Mouse (Mus musculus) right cerebral cortex, postnatal 14 days (tissue): ENCODE data around the gene Adgrf2.
A peak's percentile ranks its signal among the peaks of the same experiment; 100 is the strongest.

Experiments used
- DNase-seq: peaks from one replicate; pipeline ENCODE4 v3.0.0; 2022

Adgrf2 gene

DNA sequence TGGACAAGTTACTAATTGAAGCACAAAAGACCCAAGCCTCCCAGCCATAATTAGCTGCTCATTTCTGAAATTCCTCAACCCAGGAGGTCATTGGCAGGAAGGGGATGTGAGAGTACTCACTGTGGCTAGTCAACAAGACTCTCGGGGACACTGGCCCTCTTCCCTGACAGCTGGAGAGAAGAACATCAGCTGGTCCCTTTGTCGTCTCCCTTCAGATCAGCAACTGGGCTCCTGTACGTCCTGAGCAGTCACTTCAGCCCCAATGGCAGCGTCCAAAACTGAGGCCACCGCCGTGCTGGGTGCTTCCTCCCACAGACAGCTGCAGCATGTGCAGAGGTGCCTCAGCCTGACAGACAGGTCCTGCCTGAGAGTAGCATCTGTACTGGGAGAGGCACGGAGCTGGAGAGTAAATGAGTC, at the start of gene Adgrf2:
Adgrf2 (minus strand) TSS at position 379 of the 417 bp plus-strand sequence.
- DNase-seq = no peak

GRCm38 (mm10) chr17:42790787-42791186, 48.8 kb upstream of the Adgrf2 start:
- DNase-seq = no peak

DNA sequence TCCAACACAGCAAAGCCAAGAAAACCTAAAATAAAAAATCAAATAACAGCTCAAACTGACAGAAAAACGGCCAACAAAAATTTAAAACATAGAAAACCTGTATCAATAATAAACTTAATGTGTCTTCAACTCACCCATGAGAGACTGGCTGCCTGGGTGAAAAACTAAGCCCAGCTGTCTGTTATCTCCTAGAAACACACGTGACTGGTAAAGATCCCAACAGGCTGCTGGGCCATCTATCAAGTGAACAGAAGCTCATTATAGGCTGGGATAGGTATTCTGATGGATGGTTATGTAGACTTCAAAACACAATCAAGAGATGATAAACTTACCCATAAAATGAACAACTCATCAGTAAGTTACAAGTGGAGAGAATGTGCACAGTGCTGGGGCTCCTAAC, 47.7 kb upstream of the Adgrf2 start:
- no peak for DNase-seq

GRCm38 (mm10) chr17:42788686-42789453, 46.9 kb upstream of the Adgrf2 start:
- no peak for DNase-seq

- DNase-seq = peak; percentile 62
These were observed 40.3 kb upstream of the Adgrf2 start for GRCm38 (mm10) chr17:42782156-42782757.

DNA sequence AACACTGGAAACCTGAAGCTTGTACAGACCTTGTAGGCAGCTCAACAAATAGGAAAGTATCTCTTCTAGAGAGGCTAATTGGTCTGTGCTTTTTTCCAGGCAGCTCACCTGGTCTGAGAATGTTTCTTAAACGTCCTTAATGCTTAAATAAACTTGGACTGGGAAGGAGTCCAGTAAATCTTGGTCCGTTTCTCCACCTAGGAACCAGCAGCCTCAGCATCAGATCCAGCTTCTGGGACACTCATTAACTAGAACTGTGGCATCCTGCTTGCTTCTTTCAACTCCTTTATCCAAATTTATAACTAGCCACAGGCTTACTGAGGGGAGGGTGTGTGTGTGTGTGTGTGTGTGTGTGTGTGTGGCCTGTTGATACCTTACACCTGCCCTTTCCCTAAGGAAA, 11.8 kb upstream of the Adgrf2 start:
- DNase-seq = no peak

GRCm38 (mm10) chr17:42752173-42752572, 10.2 kb upstream of the Adgrf2 start:
- DNase-seq = no peak

DNA sequence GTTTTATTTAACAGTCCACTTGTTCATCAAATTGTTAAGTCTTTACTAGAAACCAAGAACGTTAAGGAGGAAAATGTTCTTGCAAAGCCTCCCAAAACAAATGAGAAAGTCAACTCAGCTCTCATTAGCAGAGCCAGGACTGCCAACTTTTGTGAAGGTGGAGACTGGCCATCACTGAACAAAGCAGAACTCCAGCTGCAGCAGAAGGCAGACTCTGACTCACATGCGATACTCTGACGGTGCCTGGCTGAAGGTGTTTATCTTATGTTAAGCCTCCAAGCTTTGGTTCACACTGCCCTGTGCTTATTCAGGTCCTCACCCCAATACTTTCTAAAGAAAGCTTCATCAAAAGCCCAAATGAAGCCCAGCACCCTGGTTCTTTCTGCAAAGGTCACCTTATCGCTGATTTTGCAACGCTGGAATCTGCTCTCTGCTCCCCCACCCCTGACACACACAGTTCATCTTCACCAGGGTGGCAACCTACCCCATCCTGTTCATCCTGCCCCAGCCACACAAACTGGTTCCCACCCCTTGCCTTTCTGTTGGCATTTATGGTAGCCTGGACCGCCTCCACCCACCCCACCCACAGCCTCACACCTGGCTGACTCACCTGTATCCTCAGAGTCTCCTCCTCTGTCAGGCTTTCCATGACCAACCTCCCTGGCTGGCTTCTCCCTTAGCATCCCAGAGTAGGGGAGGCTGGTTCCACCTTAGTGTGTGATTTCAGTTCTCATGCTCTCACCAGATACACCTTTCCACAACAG, 3.9 kb upstream of the Adgrf2 start:
- DNase-seq = no peak

GRCm38 (mm10) chr17:42742823-42743222, 844 bp upstream of the Adgrf2 start:
- DNase-seq = no peak

DNA sequence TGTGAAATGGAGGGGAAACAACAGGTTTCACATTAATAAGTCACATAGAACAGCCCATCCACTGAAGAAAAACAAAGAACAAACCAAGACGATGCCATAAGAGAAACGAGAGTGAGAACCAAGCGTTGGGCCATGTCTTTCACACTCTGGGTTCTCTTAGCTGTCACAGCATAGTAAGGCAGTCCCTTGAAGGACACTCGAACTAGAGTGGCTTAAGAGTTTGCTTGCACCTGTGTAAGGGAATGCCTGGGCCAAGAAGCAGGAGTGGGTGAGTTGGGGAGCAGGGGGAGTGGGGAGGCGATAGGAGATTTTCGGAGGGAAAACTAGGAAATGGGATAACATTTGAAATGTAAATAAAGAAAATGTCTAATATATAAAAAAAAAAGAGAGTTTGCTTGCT, 3.2 kb downstream of the Adgrf2 start:
- DNase-seq = no peak

- no peak for DNase-seq
These were observed 24.8 kb downstream of the Adgrf2 start for GRCm38 (mm10) chr17:42717161-42717560.

GRCm38 (mm10) chr17:42714991-42715390, 27.0 kb downstream of the Adgrf2 start:
- no peak for DNase-seq

- DNase-seq = peak; percentile 21
These were observed 31.3 kb downstream of the Adgrf2 start for GRCm38 (mm10) chr17:42710717-42711116.

DNA sequence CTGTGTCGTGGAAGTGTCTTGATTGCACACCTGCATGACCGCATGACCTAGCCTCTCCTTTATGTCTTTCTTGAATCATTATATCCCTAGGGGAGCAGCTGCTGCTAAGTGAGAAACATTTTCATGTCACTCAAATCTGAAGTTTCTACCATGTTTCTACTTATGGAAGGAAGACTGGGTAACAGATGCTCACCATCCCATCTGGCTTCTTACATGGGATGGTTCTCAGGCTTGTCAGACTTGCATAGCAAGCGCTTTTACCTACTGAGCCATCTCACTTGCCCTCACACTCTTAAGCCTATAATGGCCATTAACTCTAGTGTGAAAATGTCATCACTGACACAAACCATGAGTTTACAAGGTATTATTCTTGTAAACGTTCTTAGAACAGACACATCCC, 36.4 kb downstream of the Adgrf2 start:
- no peak for DNase-seq

DNA sequence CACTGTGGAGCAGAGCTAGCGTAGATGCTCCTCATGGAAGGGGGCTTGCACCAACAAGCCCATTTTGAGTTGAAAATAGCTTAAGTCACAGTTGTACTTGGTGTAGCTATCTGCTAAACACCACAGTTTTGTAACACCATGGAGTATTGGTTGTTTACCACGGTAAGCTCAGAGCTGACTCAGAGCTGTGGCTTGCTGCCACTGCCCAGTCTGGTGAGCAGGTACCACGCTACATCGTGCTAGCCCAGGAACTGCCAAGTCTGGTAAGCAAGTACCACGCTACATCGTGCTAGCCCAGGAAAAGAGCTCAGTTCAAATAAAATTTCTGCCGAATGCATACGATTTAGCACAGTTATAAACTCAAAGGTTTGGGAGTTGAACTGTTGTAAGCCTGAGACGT, 39.8 kb downstream of the Adgrf2 start:
- no peak for DNase-seq

DNA sequence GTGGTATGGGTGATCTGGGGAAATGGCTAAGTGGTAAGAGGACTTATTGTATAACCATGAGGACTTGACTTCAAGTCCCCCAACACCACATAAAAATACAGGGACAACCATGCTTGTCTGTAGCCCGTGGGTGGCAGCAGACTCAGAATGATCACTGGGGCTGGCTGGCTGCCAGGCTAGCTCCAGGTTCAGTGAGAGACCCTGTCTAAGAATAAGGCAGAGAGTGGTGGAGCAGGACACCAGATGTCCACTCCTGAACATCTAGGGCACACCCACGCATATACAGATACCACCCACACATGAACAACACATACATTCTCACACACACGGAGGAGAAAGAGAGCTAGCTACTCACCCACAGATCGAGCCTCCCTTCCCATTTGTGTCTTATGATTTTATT, 47.2 kb downstream of the Adgrf2 start:
- peak; percentile 55 for DNase-seq

GRCm38 (mm10) chr17:42692136-42692535, 49.8 kb downstream of the Adgrf2 start, which contains the start of gene Adgrf4:
TSS of gene Adgrf4 (minus strand) at chr17:42692284.
- DNase-seq = no peak

DNA sequence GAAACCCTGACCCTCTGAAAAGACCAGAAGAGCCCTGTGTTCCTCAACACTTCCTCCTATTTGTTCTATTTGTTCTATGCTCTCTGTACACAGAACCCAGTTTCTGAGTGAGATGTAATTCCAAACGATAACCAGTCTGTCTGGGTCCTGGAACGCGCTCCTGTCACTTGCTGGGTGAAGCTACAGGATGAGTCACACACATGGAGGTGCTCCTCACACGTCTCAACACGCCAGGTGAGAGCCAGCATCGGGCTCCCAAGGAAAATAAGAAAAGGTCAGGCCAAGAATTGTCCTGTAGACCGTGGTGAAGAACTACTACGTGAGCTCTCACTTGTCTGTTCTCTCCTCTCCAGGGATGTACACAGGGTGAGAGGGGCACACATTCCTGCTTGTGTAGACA, 51.4 kb downstream of the Adgrf2 start:
- no peak for DNase-seq
